Comparison of ENCODE assay signal across 8 mouse cellular contexts in genomic region chr1:75052091-75052490, GRCm38 (mm10).
DNase-seq lines count a peak whose midpoint lies in the region; ATAC-seq lines count a peak whose summit lies in the region.

No protein-coding gene starts in this region.

- ATAC-seq in kidney, embryonic 14.5 days (ENCODE audit: low FRiP score, low TSS enrichment): no peak
- ATAC-seq in midbrain, embryonic 15.5 days (replicated peaks): no peak

- no peak overlapping the region for H3K27ac ChIP-seq in kidney, embryonic 14.5 days (ENCODE audit: low read depth, low read length)
- H3K27ac ChIP-seq in midbrain, embryonic 15.5 days: no peak overlapping the region

- no peak overlapping the region for H3K9ac ChIP-seq in kidney, embryonic 14.5 days (ENCODE audit: low read depth, low read length)
- H3K9ac ChIP-seq in midbrain, embryonic 15.5 days: no peak overlapping the region

- DNase-seq in adrenal gland, postnatal 14 days: peak; percentile 16
- DNase-seq in adrenal gland, postnatal 25 days: no peak
- DNase-seq in kidney, postnatal 36 days: peak; percentile 26 to 46
- peak; percentile 5 for DNase-seq in Muller cell, postnatal 12 days (ENCODE audit: inconsistent ontology term)
- DNase-seq in left cerebral cortex, postnatal 25 days (ENCODE audit: low spot score in 2 of 2): peak; percentile 40 to 49
- DNase-seq in thymus, postnatal 36 days: no peak

- H3K9me3 ChIP-seq in kidney, embryonic 14.5 days (ENCODE audit: control insufficient read depth, low read length): no peaks in the 10 kb centered on the region
- H3K9me3 ChIP-seq in midbrain, embryonic 15.5 days: no peaks in the 10 kb centered on the region

- no peaks in the 10 kb centered on the region for H3K27me3 ChIP-seq in kidney, embryonic 14.5 days (ENCODE audit: control insufficient read depth, insufficient read depth, low read length)
- H3K27me3 ChIP-seq in midbrain, embryonic 15.5 days (replicated peaks): no peaks in the 10 kb centered on the region

- H3K4me2 ChIP-seq in kidney, embryonic 14.5 days (replicated peaks; ENCODE audit: low read depth, low read length): no peak overlapping the region
- H3K4me2 ChIP-seq in midbrain, embryonic 15.5 days: no peak overlapping the region

- no peaks in the 10 kb centered on the region for H3K36me3 ChIP-seq in kidney, embryonic 14.5 days (ENCODE audit: control insufficient read depth, insufficient read depth, low read length)
- H3K36me3 ChIP-seq in midbrain, embryonic 15.5 days (replicated peaks): no peaks in the 10 kb centered on the region

- intact Hi-C loops in left cerebral cortex, postnatal 25 days (cut with DNase I): no loop called here

- H3K4me1 ChIP-seq in kidney, embryonic 14.5 days (ENCODE audit: control insufficient read depth, insufficient read depth, low read length): no peaks in the 10 kb centered on the region
- H3K4me1 ChIP-seq in midbrain, embryonic 15.5 days: no peaks in the 10 kb centered on the region

- WGBS in kidney, embryonic 14.5 days: 30% methylated on average over 4 of the region's 4 CpGs
- 41% methylated on average over 4 of the region's 4 CpGs for WGBS in midbrain, embryonic 15.5 days

- no peak overlapping the region for H3K4me3 ChIP-seq in kidney, embryonic 14.5 days (ENCODE audit: low read length)
- no peak overlapping the region for H3K4me3 ChIP-seq in midbrain, embryonic 15.5 days

Comparison
In these comparisons a context has a peak if more than half of its experiments do, and no peak if none do; other contexts are left out.
1. DNase-seq: peak in adrenal gland, postnatal 14 days (single experiment), kidney, postnatal 36 days (2 of 2), Muller cell, postnatal 12 days (single experiment) and left cerebral cortex, postnatal 25 days (2 of 2); none in adrenal gland, postnatal 25 days (single experiment) and thymus, postnatal 36 days (0 of 2).